Mouse (Mus musculus) spleen, adult 2 months (tissue): ENCODE results near the gene Cep131.

Experiments used
- CTCF ChIP-seq: fragments of 200-500 bp; IDR thresholded peaks from 2 replicates; pipeline ENCODE4 v1.5.1; 2011; ENCODE audit warnings: mild to moderate bottlenecking, inconsistent platforms; ENCODE audit not compliant: insufficient read depth, insufficient read length, insufficient replicate concordance; ENCODE audit errors: extremely low read depth
- POLR2A ChIP-seq: fragments of 200-500 bp; IDR thresholded peaks from 2 replicates; pipeline ENCODE4 v1.6.1; 2011; ENCODE audit warnings: low read depth, low read length, inconsistent platforms

- no peak for TF ChIP-seq POLR2A
- TF ChIP-seq CTCF: no peak
These were observed 38.9 kb downstream of the Cep131 start for GRCm38 (mm10) chr11:120047531-120048251.
